ENCODE assay signal across 8 mouse cellular contexts in the genomic region with DNA sequence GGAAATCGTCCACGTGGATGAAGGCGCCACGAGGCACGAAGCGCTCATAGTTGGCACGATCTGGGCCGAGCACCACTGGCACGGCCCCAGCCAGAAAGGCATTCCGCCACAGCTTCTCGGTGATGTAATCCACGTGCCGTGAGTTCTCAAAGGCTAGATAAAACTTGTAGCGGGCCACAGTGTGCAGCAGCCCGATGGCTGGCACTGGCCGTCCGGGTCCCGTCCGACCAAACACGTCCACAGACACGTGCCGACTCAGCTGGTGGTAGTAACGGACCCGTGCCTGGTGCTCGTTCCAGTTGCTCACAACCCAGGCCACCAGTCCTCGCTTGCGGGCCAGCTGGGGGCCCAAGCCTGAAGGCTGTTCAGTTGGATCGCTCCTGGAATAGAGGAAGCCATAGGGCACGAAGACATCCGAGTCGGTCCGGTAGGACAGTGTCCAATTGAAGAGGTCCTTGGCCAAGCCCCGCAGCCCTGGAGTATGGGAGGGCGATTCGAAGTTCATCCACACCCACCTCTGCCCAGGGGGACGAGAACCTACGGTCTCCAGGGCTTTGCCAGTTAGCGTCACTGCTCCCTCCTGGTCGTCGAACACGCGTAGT. TPM values are rescaled to one million over a fixed set of nuclear protein-coding genes. Genes with fewer than 3 reads are reported as not detected.
DNase-seq lines count a peak whose midpoint lies in the region; ATAC-seq lines count a peak whose summit lies in the region.

No protein-coding gene starts in this region.

- peak; percentile 23; the same call in 1 of the 2 replicates for ATAC-seq in heart, embryonic 12.5 days (ENCODE audit: insufficient number of reproducible peaks, low FRiP score)
- peak; percentile 21; the same call in 1 of the 2 replicates for ATAC-seq in liver, embryonic 11.5 days (replicated peaks; ENCODE audit: low FRiP score)
- ATAC-seq in neural tube, embryonic 13.5 days (ENCODE audit: low read depth) = peak; percentile 48

- H3K36me3 ChIP-seq in heart, embryonic 12.5 days = no peaks in the 10 kb centered on the region
- H3K36me3 ChIP-seq in liver, embryonic 11.5 days (ENCODE audit: control insufficient read depth, insufficient read depth, low read length) = no peaks in the 10 kb centered on the region
- H3K36me3 ChIP-seq in neural tube, embryonic 13.5 days = no peaks in the 10 kb centered on the region

- peak; percentile 20 to 47 for DNase-seq in cerebellum, postnatal 14 days
- DNase-seq in cerebellum, adult 8-10 months = no peak
- DNase-seq in Muller cell, postnatal 12 days (ENCODE audit: inconsistent ontology term) = peak; percentile 30
- no peak for DNase-seq in liver, embryonic 11.5 days (ENCODE audit: low spot score)
- DNase-seq in adipocyte (ENCODE audit: low spot score) = no peak
- no peak for DNase-seq in thymus, postnatal 14 days

- no peaks in the 10 kb centered on the region for H3K9me3 ChIP-seq in heart, embryonic 12.5 days (replicated peaks)
- no peaks in the 10 kb centered on the region for H3K9me3 ChIP-seq in liver, embryonic 11.5 days (ENCODE audit: control insufficient read depth, low read length)
- H3K9me3 ChIP-seq in neural tube, embryonic 13.5 days = no peaks in the 10 kb centered on the region

- peak overlapping the region; percentile 96 for H3K4me2 ChIP-seq in heart, embryonic 12.5 days
- H3K4me2 ChIP-seq in liver, embryonic 11.5 days = peak overlapping the region; percentile 92
- H3K4me2 ChIP-seq in neural tube, embryonic 13.5 days = peak overlapping the region; percentile 81

- H3K4me3 ChIP-seq in heart, embryonic 12.5 days = peak overlapping the region; percentile 64
- H3K4me3 ChIP-seq in liver, embryonic 11.5 days (ENCODE audit: low read depth, low read length) = peak overlapping the region; percentile 55
- H3K4me3 ChIP-seq in neural tube, embryonic 13.5 days = peak overlapping the region; percentile 47

- H3K9ac ChIP-seq in heart, embryonic 12.5 days = peak overlapping the region; percentile 70
- H3K9ac ChIP-seq in liver, embryonic 11.5 days (ENCODE audit: low read depth, low read length) = peak overlapping the region; percentile 55
- H3K9ac ChIP-seq in neural tube, embryonic 13.5 days = peak overlapping the region; percentile 73

- H3K4me1 ChIP-seq in heart, embryonic 12.5 days (replicated peaks) = peaks cover 13% of the 10 kb centered on the region
- H3K4me1 ChIP-seq in liver, embryonic 11.5 days (replicated peaks; ENCODE audit: control insufficient read depth, insufficient read depth, low read length) = peaks cover 6% of the 10 kb centered on the region; the same call in 1 of the 2 replicates
- peaks cover 18% of the 10 kb centered on the region for H3K4me1 ChIP-seq in neural tube, embryonic 13.5 days (replicated peaks)

- peaks cover 11% of the 10 kb centered on the region for H3K27me3 ChIP-seq in heart, embryonic 12.5 days (replicated peaks)
- H3K27me3 ChIP-seq in liver, embryonic 11.5 days (replicated peaks; ENCODE audit: control insufficient read depth, insufficient read depth, low read length) = peaks cover 17% of the 10 kb centered on the region
- peaks cover 23% of the 10 kb centered on the region for H3K27me3 ChIP-seq in neural tube, embryonic 13.5 days

- WGBS in heart, embryonic 12.5 days = 44% methylated on average over 42 of the region's 42 CpGs
- WGBS in liver, embryonic 11.5 days = 53% methylated on average over 42 of the region's 42 CpGs
- 57% methylated on average over 42 of the region's 42 CpGs for WGBS in neural tube, embryonic 13.5 days

- no peak overlapping the region for H3K27ac ChIP-seq in heart, embryonic 12.5 days (ENCODE audit: poor library complexity, severe bottlenecking)
- H3K27ac ChIP-seq in liver, embryonic 11.5 days (ENCODE audit: low read depth, low read length) = no peak overlapping the region
- no peak overlapping the region for H3K27ac ChIP-seq in neural tube, embryonic 13.5 days (replicated peaks)

RNA-seq across cellular contexts. Expression of a gene that starts 1.2 kb away (rescaled TPM):
- polyA plus RNA-seq in heart, embryonic 12.5 days (2016; fragmentation: Nextera tagmentation; extraction: Ambion mirVana) = 1.7 and 2.0 TPM in 2 replicates
- 1.7 and 1.9 TPM in 2 replicates for polyA plus RNA-seq in liver, embryonic 11.5 days (2014; fragmentation: Nextera tagmentation; extraction: Ambion mirVana)
- 1.0 and 1.6 TPM in 2 replicates for polyA plus RNA-seq in neural tube, embryonic 13.5 days (2015; fragmentation: Nextera tagmentation; extraction: Ambion mirVana)

RNA-seq across cellular contexts. Expression of a gene that starts 10.5 kb away (rescaled TPM):
- polyA plus RNA-seq in heart, embryonic 12.5 days (2016; fragmentation: Nextera tagmentation; extraction: Ambion mirVana) = 0.08 TPM in 1 of 2 replicates, not detected in the other
- polyA plus RNA-seq in liver, embryonic 11.5 days (2014; fragmentation: Nextera tagmentation; extraction: Ambion mirVana) = 0.10 and 0.19 TPM in 2 replicates
- polyA plus RNA-seq in neural tube, embryonic 13.5 days (2015; fragmentation: Nextera tagmentation; extraction: Ambion mirVana) = 0.14 TPM in 1 of 2 replicates, not detected in the other

RNA-seq across cellular contexts. Expression of a gene that starts 19.8 kb away (rescaled TPM):
- not detected in 2 replicates for polyA plus RNA-seq in heart, embryonic 12.5 days (2016; fragmentation: Nextera tagmentation; extraction: Ambion mirVana)
- polyA plus RNA-seq in liver, embryonic 11.5 days (2014; fragmentation: Nextera tagmentation; extraction: Ambion mirVana) = not detected in 2 replicates
- polyA plus RNA-seq in neural tube, embryonic 13.5 days (2015; fragmentation: Nextera tagmentation; extraction: Ambion mirVana) = 1.2 TPM in 1 of 2 replicates, not detected in the other

RNA-seq across cellular contexts. Expression of a gene that starts 33.5 kb away (rescaled TPM):
- 19.5 and 23.6 TPM in 2 replicates for polyA plus RNA-seq in heart, embryonic 12.5 days (2016; fragmentation: Nextera tagmentation; extraction: Ambion mirVana)
- 33.5 and 41.9 TPM in 2 replicates for polyA plus RNA-seq in liver, embryonic 11.5 days (2014; fragmentation: Nextera tagmentation; extraction: Ambion mirVana)
- 11.0 and 14.8 TPM in 2 replicates for polyA plus RNA-seq in neural tube, embryonic 13.5 days (2015; fragmentation: Nextera tagmentation; extraction: Ambion mirVana)

RNA-seq across cellular contexts. Expression of a gene that starts 33.7 kb away (rescaled TPM):
- polyA plus RNA-seq in heart, embryonic 12.5 days (2016; fragmentation: Nextera tagmentation; extraction: Ambion mirVana) = 26.0 and 27.5 TPM in 2 replicates
- polyA plus RNA-seq in liver, embryonic 11.5 days (2014; fragmentation: Nextera tagmentation; extraction: Ambion mirVana) = 65.1 and 67.8 TPM in 2 replicates
- polyA plus RNA-seq in neural tube, embryonic 13.5 days (2015; fragmentation: Nextera tagmentation; extraction: Ambion mirVana) = 27.8 and 34.6 TPM in 2 replicates

Comparison
In these comparisons a context has a peak if more than half of its experiments do, and no peak if none do; other contexts are left out.
1. DNase-seq: peak in cerebellum, postnatal 14 days (2 of 2) and Muller cell, postnatal 12 days (single experiment); none in cerebellum, adult 8-10 months (single experiment), liver, embryonic 11.5 days (single experiment), adipocyte (single experiment) and thymus, postnatal 14 days (single experiment).
2. Peak in every context shown above with its lines, with median percentiles within 50 percentile points of each other: ATAC-seq, H3K4me2 ChIP-seq, H3K4me3 ChIP-seq and H3K9ac ChIP-seq.